Mouse (Mus musculus) testis, postnatal 10 days (tissue): ENCODE measurements around the gene Tbc1d5.

Experiments used
- DNase-seq: peaks from one replicate; pipeline ENCODE4 v3.0.0; 2021; ENCODE audit warnings: low spot score

Tbc1d5 gene

DNA sequence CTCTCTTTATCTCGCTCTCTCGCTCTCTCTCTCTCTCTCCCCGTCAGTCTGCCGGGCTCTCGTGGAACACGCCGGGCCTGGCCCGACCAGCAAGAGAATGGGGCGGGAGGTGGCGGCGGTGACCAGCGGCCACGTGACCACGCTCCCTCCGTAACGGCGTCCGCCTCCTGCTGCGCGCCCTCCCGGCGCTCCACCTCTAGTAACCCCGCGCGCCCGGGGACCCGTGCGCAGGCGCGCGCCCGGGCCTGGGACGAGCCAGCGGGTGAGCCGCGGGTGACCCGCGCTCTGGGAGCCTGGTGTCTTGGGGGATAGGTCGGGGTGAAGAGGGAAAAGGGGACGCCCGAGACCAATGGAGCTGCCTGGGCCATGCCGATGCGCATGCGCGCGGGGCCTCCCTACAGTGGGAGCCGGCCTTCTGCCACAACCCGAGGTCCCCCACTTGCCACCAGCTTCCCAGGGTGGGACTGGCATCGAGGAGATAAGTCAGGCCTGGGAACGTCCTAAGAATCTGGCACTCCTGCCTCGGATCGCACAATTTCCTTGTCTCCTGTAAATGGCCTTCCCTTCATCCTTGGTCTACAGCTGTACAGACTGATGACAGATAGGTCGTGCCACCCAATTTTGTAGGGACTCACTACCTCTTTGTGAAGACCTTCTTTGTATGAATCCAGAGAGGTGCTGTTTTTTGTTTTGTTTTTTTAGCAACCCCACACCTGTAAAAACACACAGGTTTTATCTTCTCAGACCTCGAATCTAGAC lies at the start of gene Tbc1d5:
Tbc1d5 (minus strand) TSS at position 158 of the 759 bp plus-strand sequence.
- DNase-seq, result peak; percentile 93

GRCm38 (mm10) chr17:51226056-51226455 lies 46.9 kb upstream of the Tbc1d5 start:
- DNase-seq, result no peak

- DNase-seq, result no peak
Observed at GRCm38 (mm10) chr17:51223152-51223551, 44.0 kb upstream of the Tbc1d5 start.

DNA sequence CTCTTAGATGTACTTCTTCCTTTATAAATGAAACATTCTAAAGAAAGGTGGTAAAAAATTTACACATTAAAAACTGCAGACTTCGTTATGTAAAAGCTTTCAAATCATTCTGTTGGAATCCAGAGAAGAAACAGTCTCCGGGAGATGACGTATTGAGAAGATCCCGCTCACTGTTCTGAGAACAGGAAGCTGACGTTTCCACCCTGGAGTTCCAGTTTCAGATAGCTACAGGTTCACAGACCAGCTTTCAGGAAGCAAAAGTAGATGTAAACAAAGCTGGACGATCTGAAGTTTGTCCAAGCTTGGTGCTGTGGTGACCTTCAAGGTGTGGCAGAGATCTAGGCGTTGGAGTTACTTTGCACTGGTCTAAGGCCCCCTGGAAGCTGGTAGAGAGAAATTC lies 41.9 kb upstream of the Tbc1d5 start:
- no peak for DNase-seq

- DNase-seq, result no peak
Observed at GRCm38 (mm10) chr17:51219897-51220296, 40.7 kb upstream of the Tbc1d5 start.

DNA sequence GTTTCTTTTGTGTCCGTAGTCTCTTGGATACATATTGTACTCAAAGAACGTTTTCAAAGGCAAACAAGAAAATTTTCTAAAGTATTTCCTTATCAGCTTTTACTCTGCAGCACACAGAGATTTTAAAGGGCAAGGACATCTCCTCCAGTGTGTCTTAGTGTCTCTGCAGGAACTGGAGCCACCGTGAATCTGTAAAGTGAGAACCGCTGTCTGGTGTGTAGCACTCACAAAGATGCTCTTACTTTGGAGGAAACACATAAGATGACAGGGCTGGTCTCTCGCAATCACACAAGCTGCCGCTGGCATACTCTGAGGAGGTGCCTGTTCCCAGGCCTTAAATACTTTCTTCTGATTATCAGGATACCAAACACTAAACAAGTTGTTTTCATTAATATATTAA lies 37.3 kb upstream of the Tbc1d5 start:
- no peak for DNase-seq

DNA sequence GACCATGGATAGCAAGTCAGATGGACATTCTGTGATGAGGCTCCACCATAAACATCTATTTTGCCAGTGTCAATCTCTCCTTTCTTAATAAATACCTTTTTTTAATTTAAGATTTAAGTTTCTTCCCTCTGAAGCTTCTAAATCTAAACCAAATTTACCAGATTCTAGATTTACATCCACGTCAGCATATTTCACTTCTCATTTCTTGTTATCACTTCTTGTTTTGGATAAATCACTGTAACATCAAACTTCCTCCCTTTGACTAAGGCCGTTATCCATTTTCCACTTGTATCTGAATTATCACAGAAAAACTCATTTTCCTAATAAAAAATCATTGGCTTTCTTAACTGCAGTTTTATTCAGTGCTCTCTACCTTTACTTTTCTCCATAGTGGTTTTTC lies 30.4 kb upstream of the Tbc1d5 start:
- DNase-seq, result no peak

DNA sequence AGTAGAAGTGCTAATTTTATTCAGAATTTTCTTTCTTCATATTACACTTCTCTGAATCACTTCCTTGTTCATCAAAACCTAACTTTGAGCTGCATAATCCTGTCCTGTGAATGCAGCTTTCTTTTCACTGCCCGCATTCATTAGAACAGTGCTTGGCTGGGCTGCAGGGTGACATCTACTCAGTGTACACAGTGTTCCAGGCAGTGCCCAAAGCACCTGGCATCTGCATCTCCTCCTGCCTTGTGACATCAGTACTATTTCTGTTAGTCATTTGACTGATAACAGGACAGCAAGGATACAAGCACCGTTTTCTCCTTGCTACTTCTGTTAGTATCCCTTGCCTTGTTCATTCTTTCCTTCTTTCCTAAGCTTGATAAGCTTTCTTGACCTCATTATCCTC lies 25.5 kb upstream of the Tbc1d5 start:
- no peak for DNase-seq

DNA sequence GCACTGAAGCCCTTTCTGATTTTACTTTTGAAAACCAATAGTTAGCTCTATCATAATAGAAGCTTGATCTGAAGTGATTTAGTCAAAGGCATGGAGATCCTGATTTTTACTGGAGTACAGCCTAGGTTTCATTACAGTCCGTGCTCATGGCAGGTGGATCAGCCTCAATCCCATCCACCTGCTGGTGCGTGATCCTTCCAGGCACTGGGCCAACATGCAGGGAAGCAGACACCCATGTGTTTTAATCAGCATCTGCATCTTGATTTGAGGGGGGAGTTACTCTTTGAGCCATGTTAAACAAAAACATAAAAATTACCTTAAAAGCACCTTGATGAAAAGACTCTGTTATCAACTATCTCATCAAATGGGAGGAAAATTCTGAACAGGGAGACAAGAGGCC lies 16.4 kb upstream of the Tbc1d5 start:
- no peak for DNase-seq

GRCm38 (mm10) chr17:51194787-51195186 lies 15.6 kb upstream of the Tbc1d5 start:
- no peak for DNase-seq

GRCm38 (mm10) chr17:51191381-51191780 lies 12.2 kb upstream of the Tbc1d5 start:
- DNase-seq, result no peak

DNA sequence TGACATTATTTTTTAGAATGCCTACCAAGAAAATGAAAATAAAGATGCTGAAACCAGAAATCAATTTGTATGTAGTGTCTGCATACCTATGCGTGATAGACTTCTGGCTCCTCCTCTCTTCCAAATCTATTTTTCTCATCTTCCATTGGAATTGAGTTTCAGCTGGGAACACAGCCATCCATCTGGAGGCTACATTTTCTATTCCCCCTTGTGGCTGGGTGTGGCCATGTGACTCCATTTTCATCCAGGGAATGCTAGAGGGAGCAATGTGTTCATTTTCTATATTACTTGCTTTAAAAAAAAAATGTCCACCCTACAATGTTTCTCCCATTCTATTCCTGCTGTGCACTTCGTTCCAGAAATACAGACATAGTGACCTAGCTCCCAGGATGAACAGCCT lies 3.6 kb upstream of the Tbc1d5 start:
- no peak for DNase-seq

DNA sequence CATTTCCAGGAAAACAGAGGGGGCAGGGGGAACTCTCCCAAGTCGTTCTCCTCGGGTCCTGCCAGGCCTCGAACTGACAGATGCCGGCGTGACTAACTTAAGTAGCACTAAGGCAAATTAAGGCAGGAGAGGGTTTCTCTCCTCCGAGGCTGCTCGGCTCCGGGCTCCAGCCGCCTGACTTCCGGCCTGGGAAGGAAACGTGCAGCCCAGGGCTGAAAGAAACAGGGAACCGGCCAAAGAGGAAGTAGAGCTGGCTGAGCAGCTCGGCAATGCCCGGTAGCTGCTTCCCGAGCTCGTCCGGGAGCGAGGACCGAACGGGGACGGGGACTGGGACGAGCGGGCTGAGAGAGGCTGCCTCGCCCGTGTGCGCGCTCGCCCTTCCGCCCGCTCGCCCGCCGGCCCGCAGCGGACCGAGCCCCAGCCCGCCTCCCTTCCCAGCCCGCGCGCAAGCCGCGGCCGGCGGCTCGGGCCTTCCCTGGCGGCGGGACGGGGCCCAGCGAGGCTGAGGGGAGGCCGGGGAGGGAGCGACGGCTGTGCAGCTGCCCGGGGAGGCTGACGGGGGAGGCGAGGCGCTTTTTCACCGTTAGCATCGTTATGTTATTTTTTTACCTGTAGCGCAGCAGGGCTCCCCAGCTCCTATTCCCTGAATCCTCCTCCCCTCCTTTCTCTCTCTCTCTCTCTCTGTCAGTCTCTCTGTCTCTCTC lies 509 bp downstream of the Tbc1d5 start:
- DNase-seq, result peak; percentile 75

DNA sequence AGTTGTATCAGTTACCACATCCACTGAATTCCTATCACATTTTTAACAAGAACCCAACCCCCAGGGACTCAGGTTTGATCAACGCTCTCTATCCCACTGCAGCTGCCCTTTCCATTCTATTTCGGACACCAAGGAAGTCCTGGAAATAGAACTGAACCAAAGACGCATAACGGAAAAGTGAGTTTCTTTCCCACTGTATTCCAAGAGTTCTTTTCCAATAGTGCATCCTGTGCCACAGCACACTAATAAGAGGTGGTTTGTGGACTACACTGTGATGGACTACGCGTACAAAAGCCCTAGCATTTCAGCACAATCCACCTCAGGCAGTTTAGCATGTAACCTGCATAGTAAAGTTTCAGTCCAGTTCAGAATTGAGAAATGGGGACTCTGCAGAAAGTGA lies 1.2 kb downstream of the Tbc1d5 start:
- DNase-seq, result no peak

- DNase-seq, result no peak
Observed at GRCm38 (mm10) chr17:51172332-51172731, 6.8 kb downstream of the Tbc1d5 start.

- DNase-seq, result no peak
Observed at GRCm38 (mm10) chr17:51171504-51171903, 7.6 kb downstream of the Tbc1d5 start.

DNA sequence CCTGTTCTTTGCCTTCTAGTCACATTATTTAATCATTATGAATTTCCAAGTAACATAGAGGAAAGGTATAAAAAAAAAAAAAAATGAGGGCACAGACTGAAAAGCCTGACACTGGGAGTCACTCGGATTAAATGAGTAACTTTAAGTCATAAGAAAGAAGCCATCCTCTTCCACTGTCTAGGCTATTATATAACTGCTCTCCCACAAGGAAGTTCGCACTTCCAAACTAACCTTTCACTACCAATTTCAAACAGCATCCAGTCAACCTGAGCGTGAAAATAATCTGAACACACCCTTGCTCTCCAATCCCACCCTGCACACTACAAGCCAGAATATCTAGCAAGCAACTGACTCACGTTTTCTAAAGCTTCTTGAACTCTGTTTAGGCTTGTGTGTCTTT lies 9.2 kb downstream of the Tbc1d5 start:
- DNase-seq, result no peak

- DNase-seq, result no peak
Observed at GRCm38 (mm10) chr17:51162366-51162765, 16.8 kb downstream of the Tbc1d5 start.

- DNase-seq, result no peak
Observed at GRCm38 (mm10) chr17:51159261-51159660, 19.9 kb downstream of the Tbc1d5 start.

GRCm38 (mm10) chr17:51150999-51151398 lies 28.2 kb downstream of the Tbc1d5 start:
- no peak for DNase-seq

DNA sequence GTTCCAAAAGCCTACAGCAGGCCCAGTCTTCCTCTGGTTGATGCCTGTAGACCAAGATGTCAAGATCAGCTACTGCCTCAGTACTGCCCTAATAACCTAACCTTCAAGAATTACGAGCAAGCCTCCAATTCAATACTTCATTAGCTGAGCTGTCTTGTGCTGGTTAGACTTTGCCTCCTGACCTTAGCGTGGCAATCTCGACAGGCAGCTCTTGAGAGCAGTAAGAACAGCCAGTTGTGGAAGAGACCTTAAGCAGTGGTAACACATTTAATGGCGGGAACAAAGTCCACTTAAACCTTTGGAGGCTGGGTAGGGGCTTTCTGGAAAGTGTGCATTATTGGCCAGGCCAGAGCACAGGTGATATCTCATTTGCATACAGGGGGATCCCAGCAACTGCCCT lies 34.2 kb downstream of the Tbc1d5 start:
- DNase-seq, result no peak

DNA sequence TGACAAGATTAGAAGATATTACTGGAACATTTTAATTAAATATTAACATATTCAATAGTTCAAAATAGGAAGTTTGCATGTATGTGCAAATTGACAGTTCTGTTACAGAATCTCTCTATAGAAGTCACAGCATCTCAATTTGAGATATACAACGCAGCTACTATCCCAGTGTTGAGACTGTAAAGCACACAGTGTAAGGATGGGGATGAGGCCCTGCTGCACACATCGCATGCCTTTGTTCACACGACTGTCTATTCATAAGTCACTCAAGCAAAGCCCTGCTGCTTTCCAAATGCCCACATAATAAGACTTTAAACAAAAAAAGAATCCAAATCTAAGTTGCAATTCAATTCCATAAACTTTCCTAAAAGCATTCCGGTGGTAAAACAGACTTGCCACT lies 37.1 kb downstream of the Tbc1d5 start:
- no peak for DNase-seq

- DNase-seq, result no peak
Observed at GRCm38 (mm10) chr17:51111194-51111593, 68.0 kb downstream of the Tbc1d5 start.

DNA sequence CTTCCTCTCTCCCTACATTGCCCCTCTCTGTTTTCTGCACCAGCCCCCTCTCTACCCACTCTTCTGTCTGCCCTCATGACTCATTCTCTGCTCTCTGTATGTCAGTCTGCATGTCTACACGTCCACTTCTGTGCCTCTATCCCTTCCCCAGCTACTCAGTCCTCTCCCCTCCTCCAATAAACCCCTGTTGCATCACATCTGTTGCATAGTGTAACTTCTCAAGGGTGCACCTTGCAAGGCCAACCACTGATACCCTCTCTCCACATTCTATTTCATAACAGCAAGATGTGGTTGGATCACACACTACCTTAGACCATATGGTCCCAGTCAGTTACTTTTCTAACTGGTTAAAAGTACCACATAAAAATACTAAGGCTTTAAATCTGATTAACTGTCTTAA lies 74.9 kb downstream of the Tbc1d5 start:
- no peak for DNase-seq
